ENCODE assay signal across 10 mouse cellular contexts in the genomic region with DNA sequence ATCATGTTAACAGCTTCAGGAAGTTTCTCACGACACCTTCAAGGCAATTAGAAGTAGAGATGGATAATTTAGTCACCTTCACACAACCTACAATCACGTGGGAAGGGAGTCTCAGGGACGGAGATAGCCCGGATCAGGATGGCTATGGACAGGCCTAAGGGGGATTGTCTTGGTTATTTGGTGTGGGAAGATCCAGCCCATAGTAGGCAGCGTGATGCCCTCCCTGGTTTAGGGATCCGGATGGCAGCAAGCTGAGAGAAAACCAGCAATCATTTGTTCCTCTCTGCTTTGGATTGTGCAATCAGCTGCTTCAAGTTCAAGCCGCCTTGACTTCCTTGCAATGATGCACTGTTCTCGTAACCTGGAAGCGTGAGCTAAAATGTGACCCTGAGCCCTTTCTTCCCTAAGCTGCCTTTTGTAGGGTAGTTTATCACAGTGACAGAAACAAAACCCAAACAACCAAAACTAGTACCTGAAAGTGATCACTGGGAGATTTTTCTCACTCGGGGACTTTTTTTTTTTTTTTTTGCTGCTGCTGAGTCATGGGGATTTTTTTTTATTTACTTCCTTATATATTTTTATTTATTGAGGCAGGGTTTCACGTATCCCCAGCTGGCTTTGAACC. TPM values are rescaled to one million over a fixed set of nuclear protein-coding genes. Genes with fewer than 3 reads are reported as not detected.
A peak's percentile ranks its signal among the peaks of the same experiment; 100 is the strongest.
DNase-seq lines count a peak whose midpoint lies in the region; ATAC-seq lines count a peak whose summit lies in the region.
"Had no signal": no experiment of that assay in that cellular context is flagged by ENCODE, and none has a peak within 500 bp of the region (broad histone marks: within the 10 kb centered on the region; RNA-seq: fewer than 3 reads in every experiment).

No protein-coding gene starts in this region.

- H3K4me1 ChIP-seq in heart, embryonic 10.5 days, result peaks cover 6% of the 10 kb centered on the region; the same call in 1 of the 2 replicates
- H3K4me1 ChIP-seq in liver, embryonic 12.5 days, result peaks cover 54% of the 10 kb centered on the region

- no peaks in the 10 kb centered on the region for H3K36me3 ChIP-seq in heart, embryonic 10.5 days
- H3K36me3 ChIP-seq in liver, embryonic 12.5 days, result no peaks in the 10 kb centered on the region

- DNase-seq in heart, embryonic 10.5 days (ENCODE audit: low spot score), result no peak
- no peak for DNase-seq in heart, adult 18-20 months
- peak; percentile 23 to 47 for DNase-seq in lung, adult 18-20 months
- no peak for DNase-seq in lung, postnatal 10 days
- peak; percentile 35 for DNase-seq in naive thymus-derived CD4-positive, alpha-beta T cell, adult 2 months (ENCODE audit: low read depth)
- DNase-seq in natural killer cell, adult 2 months (ENCODE audit: low spot score in 2 of 2), result no peak
- DNase-seq: left cerebral cortex, postnatal 4 days had no signal

- no peaks in the 10 kb centered on the region for H3K9me3 ChIP-seq in heart, embryonic 10.5 days
- H3K9me3 ChIP-seq in liver, embryonic 12.5 days (replicated peaks), result no peaks in the 10 kb centered on the region

- peaks cover 10% of the 10 kb centered on the region for H3K27me3 ChIP-seq in heart, embryonic 10.5 days (ENCODE audit: insufficient read depth, poor library complexity, severe bottlenecking)
- peaks cover 4% of the 10 kb centered on the region; the same call in 1 of the 2 replicates for H3K27me3 ChIP-seq in liver, embryonic 12.5 days (replicated peaks)

- no peak overlapping the region for H3K27ac ChIP-seq in heart, embryonic 10.5 days
- H3K27ac ChIP-seq in liver, embryonic 12.5 days, result no peak overlapping the region

- 0 out of 2 replicates have a peak overlapping the region, but pooled peaks have one; percentile 67 for H3K9ac ChIP-seq in liver, embryonic 12.5 days

- peak overlapping the region; percentile 54; the same call in 1 of the 2 replicates for H3K4me3 ChIP-seq in heart, embryonic 10.5 days
- H3K4me3 ChIP-seq in liver, embryonic 12.5 days, result no peak overlapping the region

- no peak for ATAC-seq in liver, embryonic 12.5 days
- no peak for ATAC-seq in activated CD4-positive, CD25-positive, alpha-beta regulatory T cell, adult 4 months
- ATAC-seq: forebrain, embryonic 16.5 days had no signal

- WGBS in heart, embryonic 10.5 days, result 50% methylated on average over 11 of the region's 11 CpGs
- 34% methylated on average over 11 of the region's 11 CpGs for WGBS in liver, embryonic 12.5 days (ENCODE audit: insufficient replicate concordance)

- peak overlapping the region; percentile 78 for H3K4me2 ChIP-seq in liver, embryonic 12.5 days

RNA-seq across cellular contexts. Expression of gene Srgn, which starts 18.1 kb away (rescaled TPM):
- 3.7 and 4.1 TPM in 2 replicates for polyA plus RNA-seq in heart, embryonic 10.5 days (2016; fragmentation: Nextera tagmentation; extraction: Ambion mirVana)
- 10 to 100 TPM; 36.6 to 42.0 TPM for total RNA-seq in heart, adult 18-20 months (2021)
- polyA plus RNA-seq in liver, embryonic 12.5 days (2016; fragmentation: Nextera tagmentation; extraction: Ambion mirVana), result 54.4 and 57.7 TPM in 2 replicates
- polyA plus RNA-seq in activated CD4-positive, CD25-positive, alpha-beta regulatory T cell, adult 4 months (2017; shearing (Covaris generic)), result 1,000 to 10,000 TPM; 1,983 to 1,991 TPM

RNA-seq across cellular contexts. Expression of gene Vps26a, which starts 22.5 kb away (rescaled TPM):
- 72.3 and 79.3 TPM in 2 replicates for polyA plus RNA-seq in heart, embryonic 10.5 days (2016; fragmentation: Nextera tagmentation; extraction: Ambion mirVana)
- 10 to 100 TPM; 43.8 to 49.8 TPM for total RNA-seq in heart, adult 18-20 months (2021)
- 59.8 and 59.9 TPM in 2 replicates for polyA plus RNA-seq in liver, embryonic 12.5 days (2016; fragmentation: Nextera tagmentation; extraction: Ambion mirVana)
- 10 to 100 TPM; 68.8 to 72.1 TPM for polyA plus RNA-seq in activated CD4-positive, CD25-positive, alpha-beta regulatory T cell, adult 4 months (2017; shearing (Covaris generic))

RNA-seq across cellular contexts. Expression of gene Supv3l1, which starts 59.6 kb away (rescaled TPM):
- polyA plus RNA-seq in heart, embryonic 10.5 days (2016; fragmentation: Nextera tagmentation; extraction: Ambion mirVana), result 32.8 and 36.0 TPM in 2 replicates
- total RNA-seq in heart, adult 18-20 months (2021), result 10 to 100 TPM; 37.2 to 40.7 TPM
- polyA plus RNA-seq in liver, embryonic 12.5 days (2016; fragmentation: Nextera tagmentation; extraction: Ambion mirVana), result 25.4 and 30.7 TPM in 2 replicates
- polyA plus RNA-seq in activated CD4-positive, CD25-positive, alpha-beta regulatory T cell, adult 4 months (2017; shearing (Covaris generic)), result 1 to 10 TPM; 9.0 to 10.0 TPM

RNA-seq across cellular contexts. Expression of gene 4930507D05Rik, which starts 59.9 kb away (rescaled TPM):
- 0.76 and 0.95 TPM in 2 replicates for polyA plus RNA-seq in heart, embryonic 10.5 days (2016; fragmentation: Nextera tagmentation; extraction: Ambion mirVana)
- total RNA-seq in heart, adult 18-20 months (2021), result under 1 TPM; 0.21 to 0.37 TPM
- 0.14 and 0.51 TPM in 2 replicates for polyA plus RNA-seq in liver, embryonic 12.5 days (2016; fragmentation: Nextera tagmentation; extraction: Ambion mirVana)
- polyA plus RNA-seq in activated CD4-positive, CD25-positive, alpha-beta regulatory T cell, adult 4 months (2017; shearing (Covaris generic)), result not detected

Comparison
In these comparisons a context has a peak if more than half of its experiments do, and no peak if none do; other contexts are left out.
1. DNase-seq: peak in lung, adult 18-20 months (2 of 2) and naive thymus-derived CD4-positive, alpha-beta T cell, adult 2 months (single experiment); none in heart, embryonic 10.5 days (single experiment), heart, adult 18-20 months (0 of 2), lung, postnatal 10 days (single experiment) and natural killer cell, adult 2 months (0 of 2).
2. RNA of gene Srgn, which starts 18.1 kb away (polyA plus RNA-seq): 1,983 to 1,991 TPM in activated CD4-positive, CD25-positive, alpha-beta regulatory T cell, adult 4 months; 54.4 to 57.7 TPM in liver, embryonic 12.5 days and 3.7 to 4.1 TPM in heart, embryonic 10.5 days; every median in the first group is over 10 times any median in the second.